Mouse (Mus musculus) adrenal gland, adult 2 months (tissue): ENCODE data around the gene Cox20. TPM values are rescaled to one million over a fixed set of nuclear protein-coding genes. Genes with fewer than 3 reads are reported as not detected.
"Not testable (repeated sequence)": the region's sequence is repeated elsewhere in the genome, so short reads cannot be mapped to it uniquely, and the experiment has no call there.

Experiments used
- DNase-seq: peaks from one replicate; pipeline ENCODE4 v3.0.0; 2021
- long read RNA-seq: library from polyadenylated mRNA; stranded (forward); transcript quantifications from one replicate; pipeline ENCODE4 v2.0.0, GENCODE M21; 2021
- polyA plus RNA-seq: library from polyadenylated mRNA; depleted of rRNA; stranded (reverse); fragments of >200 nt; gene quantifications from 2 replicates; pipeline ENCODE4 v1.2.3, GENCODE M21; 2012; rRNA removed
- total RNA-seq, 2 experiments: library from RNA; stranded (reverse); gene quantifications; 2 replicates each; pipeline ENCODE4 v1.2.3; 2021

Cox20 gene
- total RNA-seq = 100 to 1,000 TPM in 1 of 2 experiments, 10 to 100 TPM in 1; 95.5 to 132 TPM
- polyA plus RNA-seq = 4.1 and 4.7 TPM in 2 replicates
- long read RNA-seq, transcript Cox20-201 (4 exons, 471 nt) = major isoform, 76 of 84 reads
- long read RNA-seq, partial matches to known transcripts = 3 of 84 reads
- long read RNA-seq, other reads (novel, unspliced or antisense) = 5 of 84 reads

GRCm38 (mm10) chr1:178318389-178319184 lies at the start of gene Cox20:
Cox20 (plus strand) TSS chr1:178319130.
- DNase-seq = peak; percentile 98

GRCm38 (mm10) chr1:178270635-178271034 lies 48.3 kb upstream of the Cox20 start:
- DNase-seq = no peak

GRCm38 (mm10) chr1:178275174-178275730 lies 43.7 kb upstream of the Cox20 start:
- DNase-seq = no peak

GRCm38 (mm10) chr1:178275738-178276053 lies 43.2 kb upstream of the Cox20 start:
- no peak for DNase-seq

GRCm38 (mm10) chr1:178276054-178276911 lies 42.6 kb upstream of the Cox20 start:
- peak; percentile 79 for DNase-seq

GRCm38 (mm10) chr1:178283314-178283713 lies 35.6 kb upstream of the Cox20 start:
- not testable (repeated sequence) for DNase-seq

- DNase-seq = no peak
Measured at GRCm38 (mm10) chr1:178283946-178284720, 34.8 kb upstream of the Cox20 start.

- no peak for DNase-seq
Measured at GRCm38 (mm10) chr1:178287601-178288176, 31.2 kb upstream of the Cox20 start.

- no peak for DNase-seq
Measured at GRCm38 (mm10) chr1:178291716-178292115, 27.2 kb upstream of the Cox20 start.

GRCm38 (mm10) chr1:178294051-178294450 lies 24.9 kb upstream of the Cox20 start:
- no peak for DNase-seq

GRCm38 (mm10) chr1:178301261-178301660 lies 17.7 kb upstream of the Cox20 start:
- DNase-seq = not testable (repeated sequence)

GRCm38 (mm10) chr1:178303425-178303824 lies 15.5 kb upstream of the Cox20 start:
- peak; percentile 62 for DNase-seq

- DNase-seq = no peak
Measured at GRCm38 (mm10) chr1:178309487-178309886, 9.4 kb upstream of the Cox20 start.

- DNase-seq = no peak
Measured at GRCm38 (mm10) chr1:178310128-178310527, 8.8 kb upstream of the Cox20 start.

- no peak for DNase-seq
Measured at GRCm38 (mm10) chr1:178313039-178313597, 5.8 kb upstream of the Cox20 start.

GRCm38 (mm10) chr1:178314236-178314635 lies 4.7 kb upstream of the Cox20 start:
- no peak for DNase-seq

- DNase-seq = no peak
Measured at GRCm38 (mm10) chr1:178317275-178318001, 1.5 kb upstream of the Cox20 start.

GRCm38 (mm10) chr1:178318002-178318388 lies 935 bp upstream of the Cox20 start:
- no peak for DNase-seq

- DNase-seq = no peak
Measured at GRCm38 (mm10) chr1:178319295-178320037, 536 bp downstream of the Cox20 start.
